In genomic region chr10:122794187-122794850, GRCm38 (mm10) we compare ENCODE assay signal across 8 mouse cellular contexts.
A peak's percentile ranks its signal among the peaks of the same experiment; 100 is the strongest.
DNase-seq lines count a peak whose midpoint lies in the region; ATAC-seq lines count a peak whose summit lies in the region.

No protein-coding gene starts in this region.

- no peaks in the 10 kb centered on the region for H3K9me3 ChIP-seq in embryonic facial prominence, embryonic 11.5 days (replicated peaks; ENCODE audit: control insufficient read depth, low read length)

- no peak overlapping the region for H3K4me2 ChIP-seq in embryonic facial prominence, embryonic 11.5 days (ENCODE audit: low read depth, low read length)

- DNase-seq in A20 (ENCODE audit: low read depth, low spot score) (peak; percentile 93), liver (peak; percentile 84)
- DNase-seq in adrenal gland, postnatal 14 days, result peak; percentile 84
- peak; percentile 89 for DNase-seq in embryonic facial prominence, embryonic 11.5 days (ENCODE audit: low spot score)
- peak; percentile 98 for DNase-seq in heart, adult 11 months
- peak; percentile 78 for DNase-seq in kidney, adult 18-20 months
- DNase-seq in monocyte, adult 2 months (ENCODE audit: low read depth in 1 of 2, low spot score in 2 of 2), result peak; percentile 34 to 63
- DNase-seq in spleen, postnatal 4 days (ENCODE audit: low spot score in 2 of 2), result peak; percentile 79 to 91

- H3K4me1 ChIP-seq in embryonic facial prominence, embryonic 11.5 days (ENCODE audit: control insufficient read depth, insufficient read depth, low read length), result peaks cover 3% of the 10 kb centered on the region; the same call in 1 of the 2 replicates

- H3K4me3 ChIP-seq in embryonic facial prominence, embryonic 11.5 days (ENCODE audit: low read depth, low read length), result no peak overlapping the region; the same call in 1 of the 2 replicates

- 0 out of 2 replicates have a peak, but pooled peaks have one; percentile 21 for ATAC-seq in embryonic facial prominence, embryonic 11.5 days (replicated peaks; ENCODE audit: insufficient number of reproducible peaks, low FRiP score, low TSS enrichment, low read depth)

- peak overlapping the region; percentile 32 for H3K9ac ChIP-seq in embryonic facial prominence, embryonic 11.5 days (replicated peaks; ENCODE audit: low read length)

- H3K36me3 ChIP-seq in embryonic facial prominence, embryonic 11.5 days (replicated peaks; ENCODE audit: control insufficient read depth, insufficient read depth, low read depth, low read length), result no peaks in the 10 kb centered on the region

- WGBS in embryonic facial prominence, embryonic 11.5 days, result 29% methylated on average over 20 of the region's 20 CpGs

- 0 out of 2 replicates have a peak overlapping the region, but pooled peaks have one; percentile 49 for H3K27ac ChIP-seq in embryonic facial prominence, embryonic 11.5 days (replicated peaks; ENCODE audit: low read depth, low read length)

- H3K27me3 ChIP-seq in embryonic facial prominence, embryonic 11.5 days (ENCODE audit: control insufficient read depth, insufficient read depth, low read length), result no peaks in the 10 kb centered on the region
